Mouse (Mus musculus) layer of hippocampus, postnatal 25 days (tissue): ENCODE results near the gene Palm2. TPM values are rescaled to one million over a fixed set of nuclear protein-coding genes. Genes with fewer than 3 reads are reported as not detected.
A peak's percentile ranks its signal among the peaks of the same experiment; 100 is the strongest.
"Not testable (repeated sequence)": the region's sequence is repeated elsewhere in the genome, so short reads cannot be mapped to it uniquely, and the experiment has no call there.

Experiments
- DNase-seq, 2 experiments: peaks; one replicate each; pipeline ENCODE4 v3.0.0; 2022; ENCODE audit warnings: mixed read lengths in 2 of 2, low spot score in 1 of 2; ENCODE audit errors: extremely low spot score in 1 of 2
- total RNA-seq, 2 experiments: library from RNA; stranded (reverse); gene quantifications; 2 replicates each; pipeline ENCODE4 v1.2.3; 2021

Palm2 gene
- 10 to 100 TPM; 43.4 to 46.0 TPM for total RNA-seq

DNA sequence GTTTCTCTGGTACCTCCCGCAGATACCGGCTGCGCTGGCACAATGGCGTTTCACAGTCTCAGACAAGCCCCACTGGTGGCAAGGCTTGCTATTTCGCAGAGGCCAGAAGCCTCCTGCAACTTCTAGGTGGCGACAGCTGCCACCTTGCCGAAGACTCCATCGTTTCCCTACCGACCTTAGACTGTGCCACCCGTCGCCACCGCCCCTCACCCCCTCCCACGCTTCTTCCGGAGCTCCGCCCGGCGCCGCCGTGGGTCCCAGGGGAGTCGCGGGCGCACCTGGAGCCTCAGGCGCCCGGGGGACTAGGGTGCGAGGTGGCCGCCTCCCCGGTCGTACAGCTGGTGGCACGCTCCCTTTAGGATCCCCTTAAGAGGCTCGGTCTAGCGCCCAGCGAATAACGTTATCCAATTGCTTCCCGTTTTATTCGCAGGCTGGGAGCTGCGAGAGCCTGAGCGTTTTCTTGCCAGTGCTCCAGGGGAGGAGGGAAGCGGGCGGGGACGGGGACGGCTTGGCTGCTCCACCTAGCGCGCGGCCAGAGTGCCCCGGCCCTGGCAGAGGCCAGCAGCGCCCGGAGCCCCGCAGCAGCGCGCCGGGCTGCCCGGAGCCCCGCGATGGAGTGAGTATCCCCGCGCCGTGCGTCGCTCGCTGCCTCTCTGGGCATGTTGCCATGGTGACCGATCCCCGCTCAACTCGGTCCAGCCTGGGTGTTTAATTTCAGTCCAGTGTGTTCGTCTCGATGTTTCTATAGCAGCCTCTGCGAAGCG, at the start of gene Palm2:
Palm2 (plus strand) TSS at position 307 of the 764 bp plus-strand sequence.
- peak; percentile 63 to 66 for DNase-seq

DNA sequence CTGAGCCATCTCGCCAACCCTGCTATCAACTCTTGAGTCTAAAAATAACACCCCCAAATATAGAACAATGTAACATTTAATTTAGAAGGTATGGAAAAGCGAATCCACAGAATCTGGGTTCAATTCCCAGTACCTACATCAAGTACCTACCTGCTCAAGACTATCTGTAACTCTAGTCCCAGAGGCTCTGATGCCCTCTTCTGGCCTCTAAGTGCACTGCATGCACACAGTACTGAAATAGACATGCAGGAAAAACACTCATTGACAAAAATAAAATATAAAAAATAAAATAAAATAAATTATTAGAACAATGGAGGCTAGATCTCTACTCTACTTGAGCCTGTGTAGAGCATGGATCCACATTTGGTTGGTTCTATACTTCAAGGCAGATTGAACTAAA, 49.7 kb upstream of the Palm2 start:
- no peak for DNase-seq

GRCm38 (mm10) chr4:57391103-57391502, 42.9 kb upstream of the Palm2 start:
- no peak for DNase-seq

GRCm38 (mm10) chr4:57396414-57396813, 37.6 kb upstream of the Palm2 start:
- no peak for DNase-seq

DNA sequence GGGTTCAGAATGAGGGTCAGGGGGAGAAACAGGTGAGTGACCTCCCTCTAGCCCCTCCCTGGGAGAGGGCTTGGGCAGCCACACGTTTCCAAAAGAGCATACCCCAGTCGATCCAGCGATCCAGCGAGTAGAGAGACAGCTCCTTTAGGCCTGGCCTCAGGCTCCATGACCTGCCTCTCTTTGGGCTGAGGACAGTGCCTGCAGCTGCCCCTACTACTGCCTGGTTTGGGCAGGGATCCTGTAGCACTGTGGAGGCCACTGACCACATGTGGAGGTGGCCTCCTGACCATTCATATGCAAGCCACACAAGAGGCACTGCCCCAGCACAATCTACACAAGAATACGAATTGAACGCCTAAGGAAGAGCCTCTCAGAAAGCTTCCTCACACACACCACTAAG, 21.7 kb upstream of the Palm2 start:
- DNase-seq: not testable (repeated sequence)

DNA sequence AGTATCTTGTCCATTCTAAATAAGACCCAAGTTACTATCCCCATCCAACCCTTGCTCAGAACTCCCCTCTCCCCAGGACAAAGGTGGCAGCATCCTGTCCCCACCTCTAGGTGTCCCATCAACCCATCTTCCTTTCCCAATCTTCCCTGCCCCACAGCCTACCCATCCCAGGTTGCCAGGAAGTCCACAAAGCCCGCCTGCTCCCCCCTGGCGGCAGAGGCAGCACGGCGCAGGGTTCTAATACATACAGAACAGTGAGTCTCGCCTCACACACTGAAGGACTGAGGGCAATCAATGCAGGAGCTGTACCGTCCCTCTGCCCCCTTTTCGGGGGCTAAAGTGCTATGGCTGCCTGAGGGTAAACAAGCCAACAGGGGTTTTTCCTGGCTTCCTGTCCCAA, 21.0 kb upstream of the Palm2 start:
- no peak for DNase-seq

GRCm38 (mm10) chr4:57413670-57414069, 20.4 kb upstream of the Palm2 start:
- not testable (repeated sequence) for DNase-seq

DNA sequence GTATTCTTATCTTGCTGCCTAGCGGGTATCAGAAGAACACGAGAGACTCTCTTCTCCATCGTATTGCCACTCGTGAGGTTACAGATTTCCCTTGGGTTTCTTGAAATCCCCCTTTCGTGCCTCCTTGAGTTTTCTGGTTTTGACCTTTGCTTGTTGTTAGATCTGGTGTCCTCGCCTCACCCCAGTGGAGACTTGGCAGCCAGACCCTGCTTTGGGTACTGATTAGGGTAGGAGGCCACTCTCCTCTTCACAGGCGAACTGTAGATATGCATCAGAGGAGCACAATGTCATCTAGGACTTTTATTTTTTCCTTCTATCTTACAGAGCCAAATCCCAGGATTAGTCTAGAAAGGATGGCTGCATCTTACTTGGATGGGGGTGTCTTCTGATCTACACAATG, 10.0 kb upstream of the Palm2 start:
- no peak for DNase-seq

DNA sequence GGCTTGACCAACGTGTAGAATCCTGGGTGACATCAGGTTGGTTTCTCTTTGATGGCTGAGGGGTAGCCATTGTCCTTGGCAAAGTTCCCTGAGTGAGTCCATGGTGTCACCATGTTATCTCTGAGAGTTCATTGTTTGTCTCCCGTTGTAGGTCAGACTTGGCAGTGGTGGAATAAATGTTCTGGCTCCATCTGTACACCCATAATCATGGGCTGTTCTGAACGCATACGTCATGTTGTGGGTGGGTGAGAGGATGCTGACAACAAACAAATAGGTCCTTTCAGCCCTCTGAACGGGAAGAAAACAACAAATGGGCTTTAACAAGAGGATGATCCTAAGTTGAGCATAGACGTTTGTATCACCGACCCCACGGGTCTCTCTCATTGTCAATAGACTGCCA, 5.7 kb upstream of the Palm2 start:
- no peak for DNase-seq

DNA sequence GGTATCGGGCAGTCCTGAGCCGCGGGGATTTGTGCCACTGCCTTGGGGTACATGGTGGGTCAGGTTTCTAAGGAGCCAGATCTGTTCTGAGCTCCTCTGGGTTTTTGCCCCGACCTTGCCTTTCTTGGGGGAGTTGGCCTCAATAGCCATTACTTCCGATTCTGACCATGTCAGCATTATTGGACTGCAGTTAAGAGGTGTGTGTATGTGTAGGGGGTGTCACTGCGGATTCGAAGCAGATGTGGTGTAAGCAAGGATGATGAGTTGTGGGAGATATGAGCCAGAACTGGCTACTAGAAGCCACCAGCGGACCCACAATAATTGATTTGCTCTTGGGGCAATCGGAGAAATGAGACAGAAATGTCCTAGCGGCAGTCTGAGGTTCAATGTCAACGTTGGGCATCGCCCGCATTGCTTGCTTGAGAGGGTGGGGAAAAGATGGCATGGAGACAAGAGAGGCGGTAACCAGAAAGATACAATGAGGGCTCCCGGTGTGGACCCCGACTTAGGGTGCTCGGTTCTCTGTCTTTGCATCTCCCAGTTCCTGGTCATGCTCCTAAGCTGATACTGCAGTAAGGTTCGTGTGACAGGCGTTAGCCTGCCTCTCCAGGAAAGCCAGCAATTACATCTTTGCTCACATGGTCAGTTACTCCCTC, 786 bp downstream of the Palm2 start:
- DNase-seq: peak; percentile 33 to 35

GRCm38 (mm10) chr4:57436286-57436685, 2.2 kb downstream of the Palm2 start:
- no peak for DNase-seq

DNA sequence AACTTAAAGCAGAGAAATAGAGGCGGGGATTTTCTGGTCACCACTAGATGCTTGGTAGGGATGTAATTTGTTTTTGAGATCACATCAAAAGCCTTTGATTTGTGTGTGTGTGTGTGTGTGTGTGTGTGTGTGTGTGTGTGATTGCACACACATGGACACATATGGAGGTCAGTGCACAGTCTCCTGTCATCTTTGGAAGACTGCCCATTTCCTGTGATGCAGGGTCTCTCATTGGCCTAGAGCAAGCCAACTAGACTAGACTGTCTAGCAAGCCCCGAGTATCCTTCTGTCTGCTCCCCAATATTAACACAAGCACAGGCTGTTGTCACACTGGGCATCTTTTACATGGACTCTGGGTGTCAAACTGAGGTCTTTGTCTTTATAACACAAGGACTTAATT, 12.0 kb downstream of the Palm2 start:
- no peak for DNase-seq

DNA sequence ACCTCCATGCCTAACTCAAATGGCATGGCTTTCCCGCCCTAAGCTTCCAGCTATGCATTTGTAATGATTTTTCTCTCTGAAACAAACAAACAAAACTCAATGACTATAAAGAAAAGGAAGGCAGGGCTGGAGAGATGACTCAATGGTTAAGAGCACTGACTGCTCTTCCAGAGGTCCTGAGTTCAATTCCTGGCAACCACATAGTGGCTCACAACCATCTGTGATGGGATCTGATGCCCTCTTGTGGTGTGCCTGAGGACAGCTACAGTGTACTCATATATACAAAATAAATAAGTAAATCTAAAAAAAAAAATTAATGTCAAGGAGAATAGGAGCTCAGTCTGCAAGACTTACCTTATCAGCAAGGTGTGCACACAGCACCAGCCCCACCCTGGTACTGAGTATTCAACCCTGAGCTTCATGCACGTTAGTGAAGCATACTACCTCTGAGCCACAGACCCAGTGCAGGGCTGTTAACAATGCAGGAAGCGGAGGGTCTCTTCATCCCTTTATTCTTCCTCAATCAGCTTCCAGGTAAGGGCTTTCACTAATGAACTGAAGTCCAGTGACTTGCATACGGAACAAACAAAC, 12.9 kb downstream of the Palm2 start:
- DNase-seq: no peak

- peak in 1 of 2 experiments; percentile 20 for DNase-seq
Observed at GRCm38 (mm10) chr4:57451896-57452295, 17.8 kb downstream of the Palm2 start.

GRCm38 (mm10) chr4:57452661-57453060, 18.6 kb downstream of the Palm2 start:
- no peak for DNase-seq

DNA sequence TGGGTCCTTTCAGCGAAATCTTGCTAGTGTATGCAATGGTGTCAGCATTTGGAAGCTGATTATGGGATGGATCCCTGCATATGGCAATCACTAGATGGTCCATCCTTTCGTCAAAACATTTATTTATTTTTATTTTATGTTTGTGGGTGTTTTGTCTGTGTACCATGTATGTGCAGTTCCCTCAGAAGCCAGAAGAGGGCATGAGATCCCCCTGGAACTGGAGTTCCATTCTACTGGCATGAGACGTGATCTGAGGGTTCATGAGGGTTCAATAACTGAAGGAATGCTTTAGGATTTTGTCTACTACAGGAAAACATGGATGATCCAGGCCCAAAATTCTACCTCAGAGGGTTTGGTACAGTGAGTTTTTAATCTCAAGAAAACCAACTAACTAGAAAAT, 28.3 kb downstream of the Palm2 start:
- peak in 1 of 2 experiments; percentile 52 for DNase-seq

- no peak for DNase-seq
Observed at GRCm38 (mm10) chr4:57482435-57482834, 48.4 kb downstream of the Palm2 start.

DNA sequence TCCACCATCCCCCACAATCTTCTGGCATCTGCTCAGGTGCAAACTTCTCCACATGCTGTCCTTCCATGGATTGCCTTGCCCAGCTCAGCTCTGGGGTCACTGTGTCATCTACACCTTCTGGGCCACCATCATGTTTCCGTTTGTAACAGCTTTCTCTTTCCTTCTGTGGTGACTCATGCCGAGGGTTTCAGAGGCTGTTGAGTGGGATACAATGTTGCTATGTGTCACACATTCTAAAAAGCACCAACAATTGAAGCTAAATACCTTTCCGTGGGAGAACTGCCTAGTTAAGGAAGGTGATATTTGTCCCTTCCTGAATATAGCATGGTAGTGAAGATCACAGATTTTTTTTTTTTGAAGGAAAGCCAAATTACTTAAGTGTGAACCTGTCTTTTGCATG, 52.3 kb downstream of the Palm2 start:
- no peak for DNase-seq

- no peak for DNase-seq
Observed at GRCm38 (mm10) chr4:57489887-57490286, 55.8 kb downstream of the Palm2 start.

- DNase-seq: no peak
Observed at GRCm38 (mm10) chr4:57504792-57505191, 70.7 kb downstream of the Palm2 start.

- DNase-seq: no peak
Observed at GRCm38 (mm10) chr4:57510576-57510975, 76.5 kb downstream of the Palm2 start.

GRCm38 (mm10) chr4:57511734-57512133, 77.7 kb downstream of the Palm2 start:
- DNase-seq: no peak
